Mouse (Mus musculus) C2C12 (cell line): ENCODE data around the gene Pla2g5.

Experiments
- CEBPB ChIP-seq: IDR thresholded peaks from one replicate; pipeline ENCODE4 v1.6.1; 2011; ENCODE audit warnings: low read depth, mild to moderate bottlenecking, control low read depth, moderate library complexity
- CTCF ChIP-seq: IDR thresholded peaks from one replicate; pipeline ENCODE4 v1.5.1; 2011; ENCODE audit not compliant: control insufficient read depth, insufficient read depth, insufficient read length
- MYOD1 ChIP-seq: IDR thresholded peaks from one replicate; pipeline ENCODE4 v1.6.1; 2011; ENCODE audit warnings: low read depth; ENCODE audit not compliant: control insufficient read depth, insufficient read length
- USF1 ChIP-seq: IDR thresholded peaks from one replicate; pipeline ENCODE4 v1.6.1; 2011; ENCODE audit warnings: low read depth, mild to moderate bottlenecking, control low read depth, moderate library complexity

GRCm38 (mm10) chr4:138827147-138827546 is 36.1 kb downstream of the Pla2g5 start:
- no peak for TF ChIP-seq CTCF
- no peak for TF ChIP-seq MYOD1
- TF ChIP-seq USF1 = no peak
- TF ChIP-seq CEBPB = no peak
